9 mouse cellular contexts compared by ENCODE assay signal in the genomic region with DNA sequence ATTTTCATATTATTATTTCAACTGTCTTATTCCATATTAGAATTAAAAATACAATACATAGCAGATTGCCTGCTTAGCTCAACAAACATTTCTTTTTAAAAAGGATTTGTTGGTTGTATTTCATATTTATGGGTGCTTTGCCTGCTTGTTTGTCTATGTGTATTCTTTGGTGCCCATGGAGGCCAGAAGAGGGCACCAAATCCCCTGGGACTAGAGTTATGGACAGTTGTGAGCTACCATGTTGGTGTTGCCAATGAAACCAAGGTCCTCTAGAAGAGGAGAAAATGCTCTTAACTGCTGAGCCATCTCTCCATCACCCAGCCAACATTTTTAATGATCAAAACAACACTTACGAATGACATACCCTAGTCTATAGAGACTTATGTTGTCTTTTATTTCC.
A peak's percentile ranks its signal among the peaks of the same experiment; 100 is the strongest.
DNase-seq lines count a peak whose midpoint lies in the region; ATAC-seq and TF ChIP-seq lines count a peak whose summit lies in the region.
"Had no signal": no experiment of that assay in that cellular context is flagged by ENCODE, and none has a peak within 500 bp of the region (broad histone marks: within the 10 kb centered on the region; RNA-seq: fewer than 3 reads in every experiment).

No protein-coding gene starts in this region.

- WGBS in bone marrow, adult 2 months = 90% methylated on average over 1 of the region's 1 CpGs
- 90% methylated on average over 1 of the region's 1 CpGs for WGBS in midbrain, embryonic 11.5 days

- no peak overlapping the region for H3K27ac ChIP-seq in left cerebral cortex, adult 2 months
- no peak overlapping the region for H3K27ac ChIP-seq in bone marrow, adult 2 months (ENCODE audit: control insufficient read depth, insufficient read depth, low read depth, low read length, poor library complexity)
- no peak overlapping the region for H3K27ac ChIP-seq in midbrain, embryonic 11.5 days (ENCODE audit: low read depth, low read length)
- H3K27ac ChIP-seq: limb, embryonic 15.5 days had no signal

- H3K4me1 ChIP-seq in bone marrow, adult 2 months (ENCODE audit: control insufficient read depth, insufficient read depth, low read length) = no peaks in the 10 kb centered on the region; the same call in 1 of the 2 replicates
- no peaks in the 10 kb centered on the region for H3K4me1 ChIP-seq in midbrain, embryonic 11.5 days (ENCODE audit: control insufficient read depth, insufficient read depth, low read length)

- TF ChIP-seq CTCF in left cerebral cortex, adult 2 months (IDR thresholded peaks at IDR 0.05) = peak; percentile 48
- peak; percentile 31; the same call in 1 of the 2 replicates for TF ChIP-seq CTCF in bone marrow, adult 2 months (IDR thresholded peaks at IDR 0.05; ENCODE audit: control insufficient read depth, insufficient read depth, low read length)

- intact Hi-C loops in left cerebral cortex, adult 2 months (cut with DNase I) = loop anchor here (2.0 kb wide), 1 partner anchor 234 kb away; no protein-coding TSS in a partner anchor

- no peak for TF ChIP-seq POLR2A in bone marrow, adult 2 months (IDR thresholded peaks at IDR 0.05; ENCODE audit: borderline replicate concordance, control insufficient read depth, low read depth, low read length)

- no peaks in the 10 kb centered on the region for H3K9me3 ChIP-seq in midbrain, embryonic 11.5 days (ENCODE audit: control insufficient read depth, low read length)
- H3K9me3 ChIP-seq: limb, embryonic 15.5 days had no signal

- DNase-seq in left cerebral cortex, adult 2 months (ENCODE audit: extremely low spot score in 1 of 2, low spot score in 2 of 2) = no peak
- DNase-seq in left cerebral cortex, adult 18-20 months (ENCODE audit: low spot score in 2 of 2) = no peak
- DNase-seq in MEL-GATA-1-ER (ENCODE audit: extremely low read depth, low read depth) = peak; percentile 39
- peak; percentile 52 for DNase-seq in naive thymus-derived CD4-positive, alpha-beta T cell, adult 2 months (ENCODE audit: low read depth)
- no peak for DNase-seq in urinary bladder, postnatal 10 days (ENCODE audit: low spot score)
- no peak for DNase-seq in midbrain, embryonic 11.5 days (ENCODE audit: low spot score, missing footprints)

- no peak overlapping the region for H3K9ac ChIP-seq in midbrain, embryonic 11.5 days (ENCODE audit: low read length)
- H3K9ac ChIP-seq: limb, embryonic 15.5 days had no signal

- no peak for ATAC-seq in midbrain, embryonic 11.5 days (ENCODE audit: low FRiP score)
- no peak for ATAC-seq in frontal cortex, adult (ENCODE audit: low TSS enrichment)

- H3K36me3 ChIP-seq in midbrain, embryonic 11.5 days (ENCODE audit: control insufficient read depth, insufficient read depth, low read length) = no peaks in the 10 kb centered on the region
- H3K36me3 ChIP-seq: limb, embryonic 15.5 days had no signal

- H3K4me2 ChIP-seq in midbrain, embryonic 11.5 days = no peak overlapping the region
- H3K4me2 ChIP-seq: limb, embryonic 15.5 days had no signal

- no peaks in the 10 kb centered on the region for H3K27me3 ChIP-seq in midbrain, embryonic 11.5 days (ENCODE audit: control insufficient read depth, insufficient read depth, low read length)
- H3K27me3 ChIP-seq: limb, embryonic 15.5 days had no signal

- no peak overlapping the region for H3K4me3 ChIP-seq in left cerebral cortex, adult 2 months
- H3K4me3 ChIP-seq in bone marrow, adult 2 months (replicated peaks; ENCODE audit: control insufficient read depth, low read depth, low read length) = no peak overlapping the region
- no peak overlapping the region for H3K4me3 ChIP-seq in midbrain, embryonic 11.5 days (ENCODE audit: low read depth, low read length)
- H3K4me3 ChIP-seq: limb, embryonic 15.5 days had no signal

Comparison
In these comparisons a context has a peak if more than half of its experiments do, and no peak if none do; other contexts are left out.
1. DNase-seq: peak in MEL-GATA-1-ER (single experiment) and naive thymus-derived CD4-positive, alpha-beta T cell, adult 2 months (single experiment); none in left cerebral cortex, adult 2 months (0 of 2), left cerebral cortex, adult 18-20 months (0 of 2), urinary bladder, postnatal 10 days (single experiment) and midbrain, embryonic 11.5 days (single experiment).